Mouse (Mus musculus) forebrain, embryonic 10.5 days (tissue): ENCODE measurements around the gene Kif1c. TPM values are rescaled to one million over a fixed set of nuclear protein-coding genes. Genes with fewer than 3 reads are reported as not detected.

ENCODE experiments used
- DNase-seq: peaks from one replicate; pipeline ENCODE4 v3.0.0-alpha.2; 2017; ENCODE audit warnings: low spot score; ENCODE audit errors: extremely low spot score
- H3K27ac ChIP-seq: fragments of 300-500 bp; sonication (generic); 2 replicates; pipeline ENCODE4 v1.5.1; 2016; ENCODE audit warnings: mild to moderate bottlenecking
- H3K27me3 ChIP-seq: fragments of 300-500 bp; sonication (generic); 2 replicates; pipeline ENCODE4 v1.6.1; 2016; ENCODE audit warnings: mild to moderate bottlenecking; ENCODE audit not compliant: poor library complexity, severe bottlenecking
- H3K36me3 ChIP-seq: fragments of 300-500 bp; sonication (generic); replicated peaks from 2 replicates; pipeline ENCODE4 v1.6.1; 2016; ENCODE audit warnings: mild to moderate bottlenecking, moderate library complexity
- H3K4me1 ChIP-seq: fragments of 300-500 bp; sonication (generic); 2 replicates; pipeline ENCODE4 v1.6.1; 2016
- H3K4me3 ChIP-seq: fragments of 300-500 bp; sonication (generic); 2 replicates; pipeline ENCODE4 v1.5.1; 2016; ENCODE audit warnings: mild to moderate bottlenecking, moderate library complexity
- H3K9me3 ChIP-seq: fragments of 300-500 bp; sonication (generic); 2 replicates; pipeline ENCODE4 v1.6.1; 2016; ENCODE audit warnings: mild to moderate bottlenecking, moderate library complexity
- WGBS: fragments of 180-500 bp; shearing (Covaris S2); methylation state at CpG from one replicate; pipeline ENCODE4 v1.1.7; 2016; 5-methylcytosine and 5-hydroxymethylcytosine counted together
- polyA plus RNA-seq: library from polyadenylated mRNA; unstranded; fragments of >200 nt; fragmentation: Nextera tagmentation; extraction: Ambion mirVana; gene quantifications from 2 replicates; pipeline ENCODE4 v1.2.1, GENCODE M21; 2016

The Kif1c gene
- polyA plus RNA-seq, 1 experiment from 2014 or later: 1.5 TPM

DNA sequence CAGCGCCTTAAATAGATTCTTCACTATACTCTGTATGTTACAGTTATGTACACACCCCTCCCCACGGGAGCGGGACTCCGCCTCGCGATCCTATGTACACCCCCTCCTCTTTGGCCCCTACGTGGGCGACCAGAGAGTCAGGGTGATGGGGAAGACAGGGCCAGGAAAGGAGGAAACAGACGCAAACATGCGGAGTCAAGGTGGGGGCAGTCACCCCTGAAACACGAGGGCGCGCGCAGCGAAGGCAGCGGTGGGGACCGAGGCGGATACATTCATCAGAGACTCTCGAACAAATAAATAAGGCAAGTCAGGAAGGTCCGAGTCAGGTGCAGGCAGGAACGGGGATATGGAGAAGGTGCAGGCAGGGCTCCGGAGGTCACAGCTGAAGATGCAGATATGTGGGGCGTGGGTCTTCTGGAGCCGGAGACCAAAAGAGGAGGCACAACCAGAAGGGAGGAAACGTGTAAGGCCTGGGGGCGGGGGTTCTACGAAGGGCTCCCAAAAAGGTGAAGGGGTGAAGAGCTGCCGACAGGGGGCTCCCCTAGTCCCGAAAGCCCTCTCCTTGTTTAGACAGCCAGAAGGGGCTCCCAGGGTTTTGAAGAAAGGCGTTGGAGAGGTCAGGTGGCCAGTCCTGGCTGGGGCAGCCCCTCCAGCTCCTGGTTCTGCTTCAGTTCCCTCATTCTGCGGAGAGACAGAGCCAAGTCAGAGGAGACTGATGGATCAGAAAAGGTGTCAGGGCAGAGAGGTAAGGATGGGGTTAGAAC lies 30.6 kb upstream of the Kif1c start:
- peaks cover 47% of the 10 kb centered on the region for H3K4me1 ChIP-seq
- H3K4me3 ChIP-seq: peak overlapping the region; percentile 72
- H3K36me3 ChIP-seq: peaks cover 59% of the 10 kb centered on the region
- no peaks in the 10 kb centered on the region for H3K9me3 ChIP-seq
- WGBS: under 1% methylated on average over 31 of the region's 31 CpGs
- DNase-seq: peak; percentile 82
- no peaks in the 10 kb centered on the region for H3K27me3 ChIP-seq
- peak overlapping the region; percentile 96 for H3K27ac ChIP-seq

DNA sequence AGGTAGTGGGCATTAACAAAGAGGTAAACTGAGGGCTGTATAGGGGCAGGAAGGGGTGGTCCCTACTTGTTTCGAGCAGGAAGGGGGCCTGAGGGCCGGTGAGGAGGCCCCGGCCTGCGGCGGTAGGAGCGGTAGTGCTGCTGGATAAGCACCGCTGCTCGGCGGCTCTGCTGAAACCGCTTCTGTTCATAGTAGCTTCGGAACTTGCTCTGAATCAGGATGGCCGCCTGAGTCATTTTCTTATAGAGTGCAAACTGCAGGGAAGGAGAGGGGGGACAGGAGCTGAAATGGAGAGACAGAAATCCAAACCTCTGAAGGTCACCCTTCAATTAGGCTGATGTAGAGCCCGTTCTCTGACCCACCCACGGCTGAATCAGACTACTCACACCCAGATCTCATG lies 29.9 kb upstream of the Kif1c start:
- Histone ChIP-seq H3K27me3 (no peaks in the 10 kb centered on the region), H3K4me1 (peaks cover 47% of the 10 kb centered on the region), H3K4me3 (peak overlapping the region; percentile 72), H3K36me3 (peaks cover 58% of the 10 kb centered on the region), H3K9me3 (no peaks in the 10 kb centered on the region), H3K27ac (peak overlapping the region; percentile 96)
- DNase-seq: no peak
- 41% methylated on average over 14 of the region's 14 CpGs for WGBS

GRCm38 (mm10) chr11:70671333-70672047 lies 28.9 kb upstream of the Kif1c start:
- no peaks in the 10 kb centered on the region for H3K9me3 ChIP-seq
- H3K36me3 ChIP-seq: peaks cover 58% of the 10 kb centered on the region
- WGBS: 77% methylated on average over 16 of the region's 16 CpGs
- no peak for DNase-seq
- H3K27me3 ChIP-seq: no peaks in the 10 kb centered on the region
- H3K4me1 ChIP-seq: peaks cover 47% of the 10 kb centered on the region
- peak overlapping the region; percentile 72; the same call in 1 of the 2 replicates for H3K4me3 ChIP-seq
- H3K27ac ChIP-seq: no peak overlapping the region

DNA sequence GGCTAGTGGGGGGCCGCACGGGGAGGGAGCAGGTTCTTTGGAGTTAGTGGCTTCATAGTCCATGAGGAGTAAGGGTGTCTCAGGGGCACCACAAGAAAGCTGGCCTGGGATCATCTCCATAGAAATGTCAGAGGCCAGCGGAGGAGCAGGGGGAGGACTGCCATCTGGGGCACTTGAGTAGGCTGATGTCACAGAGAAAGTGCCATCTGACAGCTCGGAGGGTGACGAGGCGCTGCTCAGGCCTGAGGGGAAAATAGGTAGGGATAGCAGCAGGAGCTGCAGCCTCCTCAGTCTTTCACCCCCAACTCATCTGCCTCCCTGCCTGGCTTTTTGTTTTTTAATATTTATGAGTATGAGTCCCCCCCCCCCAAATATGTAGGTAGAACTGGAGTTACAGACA lies 26.3 kb upstream of the Kif1c start:
- Histone ChIP-seq H3K36me3 (peaks cover 59% of the 10 kb centered on the region), H3K4me1 (peaks cover 31% of the 10 kb centered on the region), H3K27ac (no peak overlapping the region), H3K4me3 (no peak overlapping the region), H3K27me3 (no peaks in the 10 kb centered on the region), H3K9me3 (no peaks in the 10 kb centered on the region)
- 69% methylated on average over 6 of the region's 6 CpGs for WGBS
- DNase-seq: no peak

- Histone ChIP-seq H3K9me3 (no peaks in the 10 kb centered on the region), H3K27me3 (no peaks in the 10 kb centered on the region), H3K36me3 (peaks cover 63% of the 10 kb centered on the region), H3K4me3 (no peak overlapping the region), H3K27ac (no peak overlapping the region), H3K4me1 (peaks cover 30% of the 10 kb centered on the region)
- no peak for DNase-seq
- WGBS: 74% methylated on average over 11 of the region's 11 CpGs
Observed at GRCm38 (mm10) chr11:70674501-70674900, 25.8 kb upstream of the Kif1c start.

GRCm38 (mm10) chr11:70678092-70678491 lies 22.3 kb upstream of the Kif1c start:
- 78% methylated on average over 9 of the region's 9 CpGs for WGBS
- Histone ChIP-seq H3K36me3 (peaks cover 67% of the 10 kb centered on the region), H3K4me3 (no peak overlapping the region), H3K27me3 (0 out of 2 replicates have a peak, but pooled peaks cover 3% of the 10 kb centered on the region), H3K9me3 (no peaks in the 10 kb centered on the region), H3K4me1 (peaks cover 29% of the 10 kb centered on the region), H3K27ac (no peak overlapping the region)
- no peak for DNase-seq

DNA sequence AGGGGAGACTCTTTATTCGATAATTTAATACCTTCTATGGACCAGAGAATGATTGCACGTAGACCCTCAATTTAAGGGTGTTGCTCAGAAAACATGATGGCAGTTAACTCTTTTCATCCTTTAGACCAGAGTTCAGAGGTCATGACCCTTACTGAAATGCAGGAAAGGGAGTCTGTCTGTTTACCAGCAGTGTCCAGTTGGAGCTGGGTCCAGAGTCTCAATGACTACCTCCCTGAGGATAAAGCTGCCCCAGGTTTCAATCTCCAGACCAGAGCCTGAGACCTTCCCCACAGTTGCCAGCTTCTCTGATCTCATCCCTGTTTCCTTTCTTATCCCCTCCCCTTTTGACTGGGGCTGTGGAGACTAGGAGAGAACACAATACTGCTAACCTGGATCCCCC lies 21.8 kb upstream of the Kif1c start:
- Histone ChIP-seq H3K36me3 (peaks cover 71% of the 10 kb centered on the region), H3K9me3 (no peaks in the 10 kb centered on the region)
- no peak for DNase-seq

DNA sequence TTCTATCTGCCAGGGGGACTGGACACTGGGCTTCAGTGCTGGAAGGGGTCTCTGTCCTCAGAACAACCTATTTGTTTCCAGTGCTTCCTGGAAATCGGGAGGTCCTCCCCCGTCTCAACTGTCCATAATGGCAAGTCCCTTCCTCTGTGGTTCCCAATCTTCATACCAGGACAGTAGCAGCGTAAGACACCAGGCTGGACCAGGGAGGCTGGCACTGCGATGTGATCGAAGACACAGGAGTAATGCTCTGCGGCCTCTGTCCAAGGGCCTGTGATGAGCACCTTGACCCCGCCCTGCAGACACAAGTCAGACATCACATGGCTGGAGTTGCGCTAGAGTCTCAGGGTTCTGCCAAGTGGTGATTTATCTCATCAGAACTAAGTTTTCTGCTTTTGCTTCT lies 21.0 kb upstream of the Kif1c start:
- no peaks in the 10 kb centered on the region for H3K9me3 ChIP-seq
- WGBS: 93% methylated on average over 8 of the region's 8 CpGs
- H3K27me3 ChIP-seq: 0 out of 2 replicates have a peak, but pooled peaks cover 3% of the 10 kb centered on the region
- DNase-seq: no peak
- no peak overlapping the region for H3K4me3 ChIP-seq
- H3K27ac ChIP-seq: no peak overlapping the region
- H3K4me1 ChIP-seq: peaks cover 30% of the 10 kb centered on the region
- peaks cover 71% of the 10 kb centered on the region for H3K36me3 ChIP-seq

More for the DNA sequence above, 21.8 kb upstream of the Kif1c start:
- no peak overlapping the region for H3K27ac ChIP-seq
- 81% methylated on average over 2 of the region's 2 CpGs for WGBS
- H3K27me3 ChIP-seq: 0 out of 2 replicates have a peak, but pooled peaks cover 3% of the 10 kb centered on the region
- peaks cover 32% of the 10 kb centered on the region for H3K4me1 ChIP-seq
- H3K4me3 ChIP-seq: no peak overlapping the region

DNA sequence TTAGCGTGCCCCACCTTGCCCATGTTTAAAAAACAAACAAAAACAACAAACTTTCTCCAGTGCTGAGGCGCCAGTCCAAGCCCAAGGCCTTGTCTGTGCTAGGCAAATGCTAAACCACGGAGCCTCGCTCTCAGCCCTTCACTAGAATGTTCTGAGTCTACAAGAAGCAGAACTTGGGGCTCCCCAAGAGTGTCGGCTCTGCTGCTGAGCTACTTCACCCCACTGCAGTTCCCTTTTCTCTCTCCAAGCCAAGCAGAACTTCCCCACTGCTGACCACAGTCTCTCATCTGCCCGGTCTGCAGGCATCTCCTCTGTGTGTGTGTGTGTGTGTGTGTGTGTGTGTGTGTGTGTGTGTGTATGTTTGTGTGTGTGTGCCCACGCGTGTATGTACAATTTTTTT lies 20.5 kb upstream of the Kif1c start:
- 88% methylated on average over 8 of the region's 8 CpGs for WGBS
- Histone ChIP-seq H3K4me1 (peaks cover 30% of the 10 kb centered on the region), H3K27me3 (0 out of 2 replicates have a peak, but pooled peaks cover 3% of the 10 kb centered on the region), H3K27ac (no peak overlapping the region), H3K4me3 (no peak overlapping the region), H3K9me3 (no peaks in the 10 kb centered on the region), H3K36me3 (peaks cover 72% of the 10 kb centered on the region)
- DNase-seq: no peak

DNA sequence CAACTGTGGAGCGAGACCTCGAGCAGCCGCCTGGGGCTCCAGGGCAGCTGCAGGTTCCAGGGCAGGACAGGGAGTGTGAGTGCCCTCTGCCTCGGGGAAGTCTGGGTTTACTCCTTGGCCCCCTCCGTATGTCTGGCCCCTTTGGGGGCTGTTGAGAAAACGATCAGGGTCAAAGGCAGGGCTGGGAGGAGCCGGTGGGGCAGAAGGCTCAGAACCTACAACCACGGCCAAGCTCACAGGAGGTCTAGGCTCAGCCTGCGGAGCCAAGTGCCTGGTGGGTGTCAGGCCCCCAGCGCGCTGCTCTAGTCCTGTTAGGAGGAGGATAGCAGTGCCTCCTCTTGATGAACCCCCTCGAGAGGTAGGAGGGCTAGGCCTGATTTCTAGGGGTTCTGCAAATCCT lies 19.2 kb upstream of the Kif1c start:
- 0 out of 2 replicates have a peak overlapping the region, but pooled peaks have one; percentile 1 for H3K4me3 ChIP-seq
- peak overlapping the region; percentile 84 for H3K27ac ChIP-seq
- H3K9me3 ChIP-seq: no peaks in the 10 kb centered on the region
- 0 out of 2 replicates have a peak, but pooled peaks cover 3% of the 10 kb centered on the region for H3K27me3 ChIP-seq
- H3K36me3 ChIP-seq: peaks cover 68% of the 10 kb centered on the region
- WGBS: 60% methylated on average over 12 of the region's 12 CpGs
- H3K4me1 ChIP-seq: peaks cover 31% of the 10 kb centered on the region
- no peak for DNase-seq

DNA sequence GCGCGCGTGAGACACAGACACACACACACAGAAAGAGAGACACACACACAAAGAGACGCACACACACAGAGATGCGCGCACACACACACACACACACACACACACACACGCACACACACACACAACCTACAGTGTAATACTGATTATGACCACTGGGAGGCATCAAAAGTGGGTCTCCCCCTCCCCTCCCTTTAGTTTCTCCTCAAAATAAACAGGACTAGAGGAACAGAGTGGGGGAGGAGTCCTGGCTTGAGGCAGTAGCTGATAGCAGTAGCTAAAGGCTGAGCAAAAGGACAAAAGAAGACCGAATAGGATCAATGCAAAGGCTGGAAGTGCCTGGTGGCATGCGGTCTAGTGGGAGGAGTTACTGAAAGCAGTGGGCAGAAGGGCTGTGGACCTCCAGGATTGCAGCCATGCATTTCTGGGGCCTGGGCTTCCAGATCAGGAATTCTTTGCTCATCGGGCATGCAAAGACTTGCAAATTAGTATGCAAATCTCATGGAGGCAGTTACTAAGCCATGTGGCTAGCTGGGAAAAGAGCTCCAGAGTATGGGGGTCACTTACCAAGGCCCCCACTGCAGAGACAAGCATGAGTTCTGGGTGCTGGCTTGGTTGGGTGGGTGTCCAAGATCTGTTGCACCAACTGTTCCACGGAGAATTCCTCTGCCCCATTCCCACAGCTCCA lies 18.3 kb upstream of the Kif1c start:
- Histone ChIP-seq H3K9me3 (no peaks in the 10 kb centered on the region), H3K27ac (peak overlapping the region; percentile 84), H3K27me3 (0 out of 2 replicates have a peak, but pooled peaks cover 3% of the 10 kb centered on the region), H3K4me1 (peaks cover 40% of the 10 kb centered on the region), H3K36me3 (peaks cover 64% of the 10 kb centered on the region), H3K4me3 (peak overlapping the region; percentile 29)
- WGBS: 13% methylated on average over 8 of the region's 11 CpGs
- DNase-seq: peak; percentile 67

GRCm38 (mm10) chr11:70683640-70684039 lies 16.7 kb upstream of the Kif1c start:
- no peaks in the 10 kb centered on the region for H3K9me3 ChIP-seq
- no peak for DNase-seq
- H3K4me3 ChIP-seq: no peak overlapping the region
- peaks cover 53% of the 10 kb centered on the region for H3K4me1 ChIP-seq
- H3K27ac ChIP-seq: no peak overlapping the region
- H3K27me3 ChIP-seq: 0 out of 2 replicates have a peak, but pooled peaks cover 3% of the 10 kb centered on the region
- 93% methylated on average over 5 of the region's 5 CpGs for whole genome bisulfite sequencing
- peaks cover 59% of the 10 kb centered on the region for H3K36me3 ChIP-seq
